Mouse (Mus musculus): ENCODE measurements around the gene Catsper2.

- TF ChIP-seq CTCF (IDR thresholded peaks at IDR 0.05; ENCODE audit: control insufficient read depth, insufficient read depth, insufficient read length) (peak; percentile 93), MAX (IDR thresholded peaks at IDR 0.05) (peak; percentile 32), MYOD1 (IDR thresholded peaks at IDR 0.05; ENCODE audit: control insufficient read depth, insufficient read length, low read depth) (no peak), USF1 (IDR thresholded peaks at IDR 0.05; ENCODE audit: low read depth) (no peak), CEBPB (IDR thresholded peaks at IDR 0.05; ENCODE audit: low read depth) (no peak), FOSL1 (IDR thresholded peaks at IDR 0.05; ENCODE audit: insufficient read depth, low read length, poor library complexity, severe bottlenecking) (no peak), MYOG (IDR thresholded peaks at IDR 0.05; ENCODE audit: control insufficient read depth, extremely low read depth, insufficient read length) (no peak)
Measured at GRCm38 (mm10) chr2:121354820-121355592, 58.6 kb downstream of the Catsper2 start, which contains the start of gene Ppip5k1.

Data from C2C12 (cell line).